Mouse (Mus musculus) CD4-positive naive resting alpha-beta T cell, adult 57 days (primary cell): ENCODE measurements around the gene Olfr937. TPM values are rescaled to one million over a fixed set of nuclear protein-coding genes. Genes with fewer than 3 reads are reported as not detected.

Source experiments
- total RNA-seq: library from RNA; stranded (reverse); gene quantifications from one replicate; pipeline ENCODE4 v1.2.4, GENCODE M21; 2023

Olfr937 gene
- not detected for total RNA-seq

GRCm38 (mm10) chr9:39064851-39065250 lies at the start of gene Olfr937:
Gene Olfr937, minus strand, starts transcription at chr9:39064951.

GRCm38 (mm10) chr9:39078787-39079186 lies 14.0 kb upstream of the Olfr937 start, which contains the start of gene Olfr938:
Gene Olfr938, minus strand, starts transcription at chr9:39078887.

GRCm38 (mm10) chr9:39023277-39023676 lies 41.5 kb downstream of the Olfr937 start, which contains the start of gene Olfr146:
Gene Olfr146, minus strand, starts transcription at chr9:39023377.

Other genes with a start within 250 kb of the Olfr937 start
- gene Olfr923, start 238.4 kb downstream of the Olfr937 start, total RNA-seq = not detected
- gene Olfr924, start 220.5 kb downstream of the Olfr937 start, total RNA-seq = not detected
- not detected for gene Olfr26, start 209.9 kb downstream of the Olfr937 start, total RNA-seq
- not detected for gene Olfr926, start 187.8 kb downstream of the Olfr937 start, total RNA-seq
- not detected for gene Olfr930, start 135.1 kb downstream of the Olfr937 start, total RNA-seq
- gene Olfr933, start 92.6 kb downstream of the Olfr937 start, total RNA-seq = not detected
- gene Olfr934, start 76.6 kb downstream of the Olfr937 start, total RNA-seq = not detected
- gene Olfr935, start 65.3 kb downstream of the Olfr937 start, total RNA-seq = not detected
- gene Olfr146, start 41.6 kb downstream of the Olfr937 start, total RNA-seq = not detected
- not detected for gene Olfr938, start 13.9 kb upstream of the Olfr937 start, total RNA-seq
- not detected for gene Olfr27, start 63.2 kb upstream of the Olfr937 start, total RNA-seq
- gene Olfr943, start 101.4 kb upstream of the Olfr937 start, total RNA-seq = not detected
- gene Olfr944, start 137.0 kb upstream of the Olfr937 start, total RNA-seq = not detected
- not detected for gene Olfr1537, start 185.0 kb upstream of the Olfr937 start, total RNA-seq
- gene Olfr945, start 211.9 kb upstream of the Olfr937 start, total RNA-seq = not detected